Mouse (Mus musculus) heart, adult 11 months (tissue): ENCODE measurements around the gene Mrps36.

ENCODE experiments used
- DNase-seq: peaks from one replicate; pipeline ENCODE4 v3.0.0; 2022

The Mrps36 gene

GRCm38 (mm10) chr13:100731462-100732046 lies 12.9 kb downstream of the Mrps36 start:
- peak; percentile 55 for DNase-seq

- peak; percentile 99 for DNase-seq
Measured at GRCm38 (mm10) chr13:100730861-100731176, 13.6 kb downstream of the Mrps36 start, which contains the start of gene Cdk7. TSS of gene Cdk7 (minus strand) at chr13:100730939.

GRCm38 (mm10) chr13:100730153-100730860 lies 14.2 kb downstream of the Mrps36 start:
- DNase-seq: peak; percentile 77

- DNase-seq: peak; percentile 53
Measured at GRCm38 (mm10) chr13:100728530-100728929, 15.9 kb downstream of the Mrps36 start.

GRCm38 (mm10) chr13:100728086-100728485 lies 16.4 kb downstream of the Mrps36 start:
- DNase-seq: peak; percentile 72

GRCm38 (mm10) chr13:100725194-100725593 lies 19.3 kb downstream of the Mrps36 start:
- DNase-seq: peak; percentile 45

GRCm38 (mm10) chr13:100724051-100724754 lies 20.3 kb downstream of the Mrps36 start:
- DNase-seq: peak; percentile 87

- peak; percentile 74 for DNase-seq
Measured at GRCm38 (mm10) chr13:100721656-100722055, 22.8 kb downstream of the Mrps36 start.

- peak; percentile 67 for DNase-seq
Measured at GRCm38 (mm10) chr13:100715467-100715866, 29.0 kb downstream of the Mrps36 start.

- DNase-seq: peak; percentile 56
Measured at GRCm38 (mm10) chr13:100706206-100706605, 38.3 kb downstream of the Mrps36 start.

- peak; percentile 78 for DNase-seq
Measured at GRCm38 (mm10) chr13:100703468-100703867, 41.0 kb downstream of the Mrps36 start.

GRCm38 (mm10) chr13:100698866-100699265 lies 45.6 kb downstream of the Mrps36 start:
- peak; percentile 55 for DNase-seq

- no peak for DNase-seq
Measured at GRCm38 (mm10) chr13:100697541-100697940, 46.9 kb downstream of the Mrps36 start.

GRCm38 (mm10) chr13:100687513-100687912 lies 56.9 kb downstream of the Mrps36 start:
- peak; percentile 51 for DNase-seq
